Mouse (Mus musculus) C2C12 (cell line): ENCODE results near the gene Smarcad1. TPM values are rescaled to one million over a fixed set of nuclear protein-coding genes. Genes with fewer than 3 reads are reported as not detected.
"Not testable (repeated sequence)": the region's sequence is repeated elsewhere in the genome, so short reads cannot be mapped to it uniquely, and the experiment has no call there.

Experiments used
- H3K27me3 ChIP-seq: one replicate; pipeline ENCODE4 v1.6.1; 2011; ENCODE audit not compliant: control insufficient read depth, insufficient read depth, insufficient read length
- H3K36me3 ChIP-seq: one replicate; pipeline ENCODE4 v1.6.1; 2011; ENCODE audit not compliant: control insufficient read depth, insufficient read depth
- H3K4me3 ChIP-seq: one replicate; pipeline ENCODE4 v1.5.1; 2011; ENCODE audit warnings: mild to moderate bottlenecking, control low read depth; ENCODE audit not compliant: poor library complexity, insufficient read depth, severe bottlenecking
- H3K79me2 ChIP-seq: one replicate; pipeline ENCODE4 v1.6.1; 2011; ENCODE audit not compliant: control insufficient read depth, insufficient read depth
- H3K79me3 ChIP-seq: one replicate; pipeline ENCODE4 v1.6.1; 2011; ENCODE audit warnings: low read depth, control low read depth
- H3ac ChIP-seq: one replicate; pipeline ENCODE3; 2011; ENCODE audit warnings: low read depth; ENCODE audit not compliant: control insufficient read depth, insufficient read length
- CEBPB ChIP-seq: IDR thresholded peaks from one replicate; pipeline ENCODE4 v1.6.1; 2011; ENCODE audit warnings: low read depth, mild to moderate bottlenecking, control low read depth, moderate library complexity
- CTCF ChIP-seq: IDR thresholded peaks from one replicate; pipeline ENCODE4 v1.5.1; 2011; ENCODE audit not compliant: control insufficient read depth, insufficient read depth, insufficient read length
- FOSL1 ChIP-seq: IDR thresholded peaks from one replicate; pipeline ENCODE4 v1.8.0; 2011; ENCODE audit warnings: mild to moderate bottlenecking, low read length; ENCODE audit not compliant: poor library complexity, insufficient read depth, severe bottlenecking
- MAX ChIP-seq: IDR thresholded peaks from one replicate; pipeline ENCODE4 v1.6.1; 2011; ENCODE audit warnings: mild to moderate bottlenecking, control low read depth
- MYOD1 ChIP-seq: IDR thresholded peaks from one replicate; pipeline ENCODE4 v1.6.1; 2011; ENCODE audit warnings: low read depth; ENCODE audit not compliant: control insufficient read depth, insufficient read length
- MYOG ChIP-seq: IDR thresholded peaks from one replicate; pipeline ENCODE4 v1.6.1; 2011; ENCODE audit not compliant: control insufficient read depth, insufficient read length; ENCODE audit errors: extremely low read depth
- USF1 ChIP-seq: IDR thresholded peaks from one replicate; pipeline ENCODE4 v1.6.1; 2011; ENCODE audit warnings: low read depth, mild to moderate bottlenecking, control low read depth, moderate library complexity
- polyA plus RNA-seq: library from polyadenylated mRNA; unstranded; fragments of >200 nt; fragmentation: generic; extraction: Trizol; gene quantifications from one replicate; pipeline ENCODE4 v1.2.1, GENCODE M21; 2012; ENCODE audit warnings: missing spikeins

The Smarcad1 gene
- polyA plus RNA-seq, 1 experiment, result 27.9 TPM

DNA sequence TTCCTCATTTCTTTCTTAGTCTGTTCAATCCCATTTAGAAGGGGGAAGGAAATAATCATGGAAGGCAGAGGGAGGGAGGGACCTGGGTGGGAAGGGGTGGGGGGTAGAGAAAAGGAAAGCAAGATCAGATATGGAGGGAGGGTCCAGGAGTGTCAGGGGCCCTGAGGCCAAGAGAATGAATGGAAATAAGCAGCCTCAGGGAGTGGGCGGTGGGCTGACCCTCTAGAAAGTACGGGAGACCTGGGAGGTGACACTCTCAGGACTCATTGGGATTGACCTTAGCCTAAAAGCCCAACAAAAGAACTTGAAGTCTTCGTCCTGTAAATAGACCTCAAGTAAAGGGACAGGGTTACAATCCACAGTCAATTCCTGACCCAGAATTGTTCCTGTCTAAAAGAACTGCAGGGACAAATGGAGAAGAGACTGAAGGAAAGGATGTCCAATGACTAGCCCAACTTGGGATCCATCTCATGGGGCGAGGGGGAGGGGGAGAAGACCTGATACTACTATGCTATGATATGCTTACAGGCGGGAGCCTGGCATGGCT is 30.9 kb upstream of the Smarcad1 start:
- Histone ChIP-seq H3K4me3 (no peak overlapping the region), H3K27me3 (peaks cover 4% of the 10 kb centered on the region), H3K79me2 (no peaks in the 10 kb centered on the region), H3K79me3 (no peaks in the 10 kb centered on the region), H3K36me3 (no peaks in the 10 kb centered on the region), H3ac (no peak overlapping the region)
- TF ChIP-seq FOSL1 (no peak), MAX (no peak), USF1 (no peak), CEBPB (no peak)

DNA sequence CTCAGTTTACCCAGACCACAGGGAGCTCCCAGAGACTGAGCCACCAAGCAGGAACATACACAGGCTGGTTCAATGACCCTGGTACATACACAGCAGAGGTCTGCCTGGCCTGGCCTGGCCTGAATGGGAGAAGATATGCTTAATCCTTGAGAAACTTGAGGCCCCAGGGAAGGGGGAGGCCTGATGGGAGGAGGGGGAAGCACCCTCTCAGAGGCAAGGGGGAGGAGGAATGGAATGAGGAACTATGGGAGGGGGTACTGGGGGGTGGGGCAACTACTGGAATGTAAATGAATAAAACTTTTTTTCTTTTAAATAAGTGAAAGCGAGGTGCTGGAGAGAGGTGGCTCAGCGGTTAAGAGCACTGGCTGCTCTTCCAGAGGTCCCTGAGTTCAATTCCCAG is 30.2 kb upstream of the Smarcad1 start:
- H3K36me3 ChIP-seq, result no peaks in the 10 kb centered on the region
- no peaks in the 10 kb centered on the region for H3K79me3 ChIP-seq
- TF ChIP-seq FOSL1 (no peak), MYOD1 (no peak), MYOG (no peak), CTCF (no peak), USF1 (no peak), MAX (no peak), CEBPB (no peak)
- peaks cover 4% of the 10 kb centered on the region for H3K27me3 ChIP-seq
- H3K79me2 ChIP-seq, result no peaks in the 10 kb centered on the region
- no peak overlapping the region for H3ac ChIP-seq
- H3K4me3 ChIP-seq, result no peak overlapping the region

DNA sequence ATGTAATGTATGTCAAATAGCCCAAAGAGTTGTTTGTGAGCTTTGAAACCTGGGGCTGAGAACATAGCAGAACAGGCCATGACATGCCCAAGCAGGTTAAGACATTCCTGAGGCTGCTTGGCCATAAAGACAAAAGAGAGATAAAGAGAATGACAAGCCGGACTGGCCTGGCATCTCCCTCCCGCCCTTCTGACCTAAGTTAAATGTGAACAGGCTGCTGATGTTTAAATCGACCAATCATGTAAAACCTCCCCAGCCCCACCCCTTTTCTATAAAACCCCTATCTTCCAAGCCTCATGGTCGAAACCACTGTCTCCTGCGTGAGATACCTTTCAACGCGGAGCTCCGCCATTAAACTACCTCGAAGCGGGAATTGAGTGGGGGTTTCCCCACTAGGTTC is 24.8 kb upstream of the Smarcad1 start:
- peaks cover 4% of the 10 kb centered on the region for H3K27me3 ChIP-seq
- no peak for TF ChIP-seq USF1
- TF ChIP-seq MAX, result no peak
- no peak for TF ChIP-seq FOSL1
- TF ChIP-seq CTCF, result no peak
- TF ChIP-seq CEBPB, result no peak
- no peak for TF ChIP-seq MYOD1
- TF ChIP-seq MYOG, result no peak
- H3K79me3 ChIP-seq, result no peaks in the 10 kb centered on the region
- no peak overlapping the region for H3K4me3 ChIP-seq
- no peaks in the 10 kb centered on the region for H3K79me2 ChIP-seq
- H3ac ChIP-seq, result no peak overlapping the region
- H3K36me3 ChIP-seq, result no peaks in the 10 kb centered on the region

DNA sequence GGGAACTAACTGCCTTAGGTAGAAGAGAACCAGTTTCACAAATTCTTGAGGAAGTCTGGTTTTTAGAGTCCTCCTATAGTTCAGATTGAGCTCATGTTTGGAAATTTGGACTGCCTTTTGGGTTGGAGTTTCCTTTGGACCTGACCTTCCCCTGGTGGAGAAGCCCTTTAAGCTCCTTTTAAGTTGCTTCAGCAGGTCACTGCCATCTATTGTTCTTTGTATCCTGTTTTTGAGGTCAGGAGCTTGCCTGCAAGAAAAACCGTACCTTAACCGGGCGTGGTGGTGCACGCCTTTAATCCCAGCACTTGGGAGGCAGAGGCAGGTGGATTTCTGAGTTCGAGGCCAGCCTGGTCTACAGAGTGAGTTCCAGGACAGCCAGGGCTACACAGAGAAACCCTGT is 23.4 kb upstream of the Smarcad1 start:
- H3K36me3 ChIP-seq, H3K79me2 ChIP-seq, H3ac ChIP-seq, H3K79me3 ChIP-seq, H3K27me3 ChIP-seq, H3K4me3 ChIP-seq: not testable (repeated sequence)

DNA sequence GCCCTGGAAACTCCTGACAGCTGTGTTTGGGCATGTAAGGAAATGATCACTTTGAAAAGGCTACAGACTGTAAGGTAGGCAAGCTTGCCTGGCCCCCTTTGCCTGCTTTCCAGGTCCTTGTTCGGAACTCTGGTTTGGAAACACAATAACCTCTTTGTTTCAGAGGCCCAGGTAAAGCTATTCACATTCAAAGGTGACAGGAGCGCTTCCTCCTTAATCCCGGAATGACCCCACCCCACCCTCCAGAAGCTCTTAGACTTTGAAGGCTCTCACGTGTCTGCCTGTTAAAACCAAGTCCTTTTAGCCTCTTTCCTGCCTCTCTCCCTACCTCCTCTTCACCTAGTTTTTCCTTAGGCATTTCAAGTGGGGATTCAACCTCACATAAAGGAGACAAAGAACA is 20.5 kb upstream of the Smarcad1 start:
- Histone ChIP-seq H3K36me3 (no peaks in the 10 kb centered on the region), H3ac (no peak overlapping the region), H3K27me3 (no peaks in the 10 kb centered on the region), H3K79me2 (no peaks in the 10 kb centered on the region), H3K4me3 (no peak overlapping the region), H3K79me3 (no peaks in the 10 kb centered on the region)
- no peak for TF ChIP-seq MAX
- TF ChIP-seq USF1, result no peak
- TF ChIP-seq MYOD1, result no peak
- TF ChIP-seq FOSL1, result no peak
- no peak for TF ChIP-seq CEBPB
- no peak for TF ChIP-seq CTCF
- TF ChIP-seq MYOG, result no peak

DNA sequence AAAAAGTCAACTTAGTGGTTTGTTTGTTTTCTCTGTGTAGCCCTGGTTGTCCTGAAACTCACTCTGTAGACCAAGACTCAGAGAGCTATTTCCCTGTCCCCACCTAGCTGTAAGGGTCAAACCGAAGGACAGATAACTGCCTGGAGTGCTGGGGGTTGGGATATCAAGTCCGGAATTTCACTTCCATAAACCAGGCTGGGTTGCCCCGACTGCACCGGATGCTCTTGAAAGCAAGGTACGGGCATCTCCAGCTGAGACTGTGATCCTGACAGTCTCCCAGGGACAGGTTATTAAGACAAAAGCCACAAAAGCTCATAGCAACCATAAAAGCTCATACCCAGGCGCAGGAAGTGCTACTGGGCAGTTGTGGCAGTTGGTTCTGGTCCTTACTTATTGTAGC is 19.3 kb upstream of the Smarcad1 start:
- H3K79me2 ChIP-seq, result no peaks in the 10 kb centered on the region
- no peaks in the 10 kb centered on the region for H3K27me3 ChIP-seq
- no peaks in the 10 kb centered on the region for H3K36me3 ChIP-seq
- H3ac ChIP-seq, result no peak overlapping the region
- TF ChIP-seq MYOD1, result no peak
- no peaks in the 10 kb centered on the region for H3K79me3 ChIP-seq
- no peak overlapping the region for H3K4me3 ChIP-seq

DNA sequence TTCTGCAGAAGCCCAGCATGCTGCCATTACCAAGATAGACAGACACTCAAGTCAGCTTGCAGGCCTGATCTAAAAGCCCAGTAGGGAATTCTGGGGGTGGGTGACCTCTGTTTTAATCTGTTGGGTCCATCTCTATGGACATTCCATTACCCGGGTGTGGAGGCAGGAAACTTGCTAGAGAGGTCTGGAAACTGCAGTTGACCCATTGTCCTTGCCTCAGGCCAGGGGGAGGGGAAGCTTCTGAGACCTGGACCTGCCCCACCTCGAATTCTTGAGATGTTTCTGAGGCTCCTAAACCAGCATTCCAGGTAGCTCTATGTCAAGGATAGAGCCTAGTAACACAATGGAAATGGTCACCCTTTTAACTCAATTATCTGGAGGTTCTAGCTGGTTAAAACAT is 17.7 kb upstream of the Smarcad1 start:
- no peaks in the 10 kb centered on the region for H3K79me2 ChIP-seq
- no peak overlapping the region for H3ac ChIP-seq
- no peak overlapping the region for H3K4me3 ChIP-seq
- no peaks in the 10 kb centered on the region for H3K27me3 ChIP-seq
- H3K79me3 ChIP-seq, result no peaks in the 10 kb centered on the region
- no peak for TF ChIP-seq FOSL1
- no peak for TF ChIP-seq USF1
- no peak for TF ChIP-seq MYOD1
- no peak for TF ChIP-seq CEBPB
- no peak for TF ChIP-seq CTCF
- TF ChIP-seq MYOG, result no peak
- TF ChIP-seq MAX, result no peak
- H3K36me3 ChIP-seq, result no peaks in the 10 kb centered on the region
